Mouse (Mus musculus) right cerebral cortex, postnatal 14 days (tissue): ENCODE data around the gene Zyx.

ENCODE experiments used
- DNase-seq: peaks from one replicate; pipeline ENCODE4 v3.0.0; 2022

The Zyx gene

GRCm38 (mm10) chr6:42399938-42400337 lies 50.5 kb downstream of the Zyx start, which contains the start of gene Tas2r143:
Gene Tas2r143, plus strand, starts transcription at chr6:42400238.
- no peak for DNase-seq

GRCm38 (mm10) chr6:42405134-42405533 lies 55.7 kb downstream of the Zyx start, which contains the start of gene Tas2r135:
Gene Tas2r135, plus strand, starts transcription at chr6:42405434.
- no peak for DNase-seq
